Mouse (Mus musculus): ENCODE results near the gene Cerkl. TPM values are rescaled to one million over a fixed set of nuclear protein-coding genes. Genes with fewer than 3 reads are reported as not detected.

Cerkl gene
- total RNA-seq (2014; fragmentation: Nextera tagmentation) (not detected in 2 replicates), total RNA-seq (2017) (0.81 and 1.4 TPM in 2 replicates), polyA plus RNA-seq (2012) (0.02 and 0.07 TPM in 2 replicates)

- ATAC-seq (ENCODE audit: extremely low read depth, insufficient number of reproducible peaks, low FRiP score, poor library complexity, severe bottlenecking): no peak
- H3K27me3 ChIP-seq (ENCODE audit: insufficient read depth, low read length): peaks cover 4% of the 10 kb centered on the region; the same call in 1 of the 2 replicates
Observed at GRCm38 (mm10) chr2:79456575-79457349, at the start of gene Cerkl, which contains the start of gene Neurod1. Gene Cerkl (minus strand): TSS chr2:79456785. Gene Neurod1 (minus strand): TSS chr2:79456751.

GRCm38 (mm10) chr2:79498990-79499755, 42.6 kb upstream of the Cerkl start:
- TF ChIP-seq POLR2AphosphoS5 (IDR thresholded peaks at IDR 0.05; ENCODE audit: insufficient replicate concordance, low read depth, low read length): no peak
- TF ChIP-seq GATA2 (IDR thresholded peaks at IDR 0.05; ENCODE audit: borderline replicate concordance, low read depth, low read length): no peak
- TF ChIP-seq TAL1 (conservative IDR thresholded peaks at IDR 0.05; ENCODE audit: low read depth, low read length): no peak
- TF ChIP-seq CTCF (IDR thresholded peaks at IDR 0.05; ENCODE audit: low read depth, low read length): no peak; the same call in 1 of the 2 replicates
- TF ChIP-seq GATA1 (IDR thresholded peaks at IDR 0.05; ENCODE audit: borderline replicate concordance, low read length): no peak
- ATAC-seq (ENCODE audit: extremely low read depth, insufficient number of reproducible peaks, low FRiP score, poor library complexity, severe bottlenecking) (no peak), DNase-seq (ENCODE audit: low spot score) (peak; percentile 2)
- no peaks in the 10 kb centered on the region for H3K9me3 ChIP-seq (replicated peaks)
- H3K4me3 ChIP-seq (ENCODE audit: low read depth, low read length): no peak overlapping the region
- no peaks in the 10 kb centered on the region for H3K36me3 ChIP-seq (replicated peaks)
- peaks cover 16% of the 10 kb centered on the region for H3K27me3 ChIP-seq (ENCODE audit: insufficient read depth, low read length)
- H3K4me1 ChIP-seq (ENCODE audit: insufficient read depth, low read depth, low read length): no peaks in the 10 kb centered on the region

More at GRCm38 (mm10) chr2:79456575-79457349, at the start of gene Cerkl, which contains the start of gene Neurod1:
- Histone ChIP-seq H3K4me1 (ENCODE audit: insufficient read depth, low read depth, low read length) (no peaks in the 10 kb centered on the region), H3K36me3 (replicated peaks) (no peaks in the 10 kb centered on the region), H3K9me3 (replicated peaks) (no peaks in the 10 kb centered on the region), H3K4me3 (ENCODE audit: low read depth, low read length) (no peak within 1 kb of the TSS)
- no peak for DNase-seq (ENCODE audit: low spot score)
- TF ChIP-seq CTCF (IDR thresholded peaks at IDR 0.05; ENCODE audit: low read depth, low read length) (no peak), TAL1 (conservative IDR thresholded peaks at IDR 0.05; ENCODE audit: low read depth, low read length) (no peak), GATA1 (IDR thresholded peaks at IDR 0.05; ENCODE audit: borderline replicate concordance, low read length) (no peak), POLR2AphosphoS5 (IDR thresholded peaks at IDR 0.05; ENCODE audit: insufficient replicate concordance, low read depth, low read length) (no peak), GATA2 (IDR thresholded peaks at IDR 0.05; ENCODE audit: borderline replicate concordance, low read depth, low read length) (no peak)

- no peak overlapping the region for H3K4me3 ChIP-seq (ENCODE audit: low read depth, low read length)
- H3K36me3 ChIP-seq (replicated peaks): no peaks in the 10 kb centered on the region
- DNase-seq (ENCODE audit: low spot score): no peak
- no peaks in the 10 kb centered on the region for H3K27me3 ChIP-seq (ENCODE audit: insufficient read depth, low read length)
- no peaks in the 10 kb centered on the region for H3K4me1 ChIP-seq (ENCODE audit: insufficient read depth, low read depth, low read length)
- no peak for ATAC-seq (ENCODE audit: extremely low read depth, insufficient number of reproducible peaks, low FRiP score, poor library complexity, severe bottlenecking)
- H3K9me3 ChIP-seq (replicated peaks): no peaks in the 10 kb centered on the region
- TF ChIP-seq POLR2AphosphoS5 (IDR thresholded peaks at IDR 0.05; ENCODE audit: insufficient replicate concordance, low read depth, low read length) (no peak), GATA1 (IDR thresholded peaks at IDR 0.05; ENCODE audit: borderline replicate concordance, low read length) (no peak), TAL1 (conservative IDR thresholded peaks at IDR 0.05; ENCODE audit: low read depth, low read length) (no peak), GATA2 (IDR thresholded peaks at IDR 0.05; ENCODE audit: borderline replicate concordance, low read depth, low read length) (no peak), CTCF (IDR thresholded peaks at IDR 0.05; ENCODE audit: low read depth, low read length) (no peak)
Observed at GRCm38 (mm10) chr2:79485127-79485526, 28.5 kb upstream of the Cerkl start.

- TF ChIP-seq CTCF (IDR thresholded peaks at IDR 0.05; ENCODE audit: low read depth, low read length) (no peak), GATA1 (IDR thresholded peaks at IDR 0.05; ENCODE audit: borderline replicate concordance, low read length) (no peak), GATA2 (IDR thresholded peaks at IDR 0.05; ENCODE audit: borderline replicate concordance, low read depth, low read length) (no peak)
- ATAC-seq (ENCODE audit: extremely low read depth, insufficient number of reproducible peaks, low FRiP score, poor library complexity, severe bottlenecking) (no peak), DNase-seq (ENCODE audit: low spot score) (no peak)
- Histone ChIP-seq H3K4me3 (ENCODE audit: low read depth, low read length) (no peak overlapping the region), H3K9me3 (replicated peaks) (no peaks in the 10 kb centered on the region), H3K4me1 (ENCODE audit: insufficient read depth, low read depth, low read length) (no peaks in the 10 kb centered on the region), H3K36me3 (replicated peaks) (no peaks in the 10 kb centered on the region), H3K27me3 (ENCODE audit: insufficient read depth, low read length) (no peaks in the 10 kb centered on the region)
Observed at GRCm38 (mm10) chr2:79482511-79482910, 25.9 kb upstream of the Cerkl start.

- H3K9me3 ChIP-seq (replicated peaks): no peaks in the 10 kb centered on the region
- ATAC-seq (ENCODE audit: extremely low read depth, insufficient number of reproducible peaks, low FRiP score, poor library complexity, severe bottlenecking) (no peak), DNase-seq (ENCODE audit: low spot score) (no peak)
- TF ChIP-seq GATA2 (IDR thresholded peaks at IDR 0.05; ENCODE audit: borderline replicate concordance, low read depth, low read length): no peak
- no peak for TF ChIP-seq CTCF (IDR thresholded peaks at IDR 0.05; ENCODE audit: low read depth, low read length)
- no peak for TF ChIP-seq GATA1 (IDR thresholded peaks at IDR 0.05; ENCODE audit: borderline replicate concordance, low read length)
- no peak for TF ChIP-seq TAL1 (conservative IDR thresholded peaks at IDR 0.05; ENCODE audit: low read depth, low read length)
- TF ChIP-seq POLR2AphosphoS5 (IDR thresholded peaks at IDR 0.05; ENCODE audit: insufficient replicate concordance, low read depth, low read length): no peak
- H3K4me3 ChIP-seq (ENCODE audit: low read depth, low read length): no peak overlapping the region
- no peaks in the 10 kb centered on the region for H3K36me3 ChIP-seq (replicated peaks)
- H3K4me1 ChIP-seq (ENCODE audit: insufficient read depth, low read depth, low read length): no peaks in the 10 kb centered on the region
- no peaks in the 10 kb centered on the region for H3K27me3 ChIP-seq (ENCODE audit: insufficient read depth, low read length)
Observed at GRCm38 (mm10) chr2:79462411-79462810, 5.8 kb upstream of the Cerkl start.

GRCm38 (mm10) chr2:79461861-79462260, 5.3 kb upstream of the Cerkl start:
- no peaks in the 10 kb centered on the region for H3K9me3 ChIP-seq (replicated peaks)
- ATAC-seq (ENCODE audit: extremely low read depth, insufficient number of reproducible peaks, low FRiP score, poor library complexity, severe bottlenecking) (no peak), DNase-seq (ENCODE audit: low spot score) (no peak)
- H3K4me1 ChIP-seq (ENCODE audit: insufficient read depth, low read depth, low read length): no peaks in the 10 kb centered on the region
- H3K27me3 ChIP-seq (ENCODE audit: insufficient read depth, low read length): no peaks in the 10 kb centered on the region
- TF ChIP-seq GATA1 (IDR thresholded peaks at IDR 0.05; ENCODE audit: borderline replicate concordance, low read length): no peak
- no peak for TF ChIP-seq TAL1 (conservative IDR thresholded peaks at IDR 0.05; ENCODE audit: low read depth, low read length)
- no peak for TF ChIP-seq GATA2 (IDR thresholded peaks at IDR 0.05; ENCODE audit: borderline replicate concordance, low read depth, low read length)
- TF ChIP-seq POLR2AphosphoS5 (IDR thresholded peaks at IDR 0.05; ENCODE audit: insufficient replicate concordance, low read depth, low read length): no peak
- no peak for TF ChIP-seq CTCF (IDR thresholded peaks at IDR 0.05; ENCODE audit: low read depth, low read length)
- no peaks in the 10 kb centered on the region for H3K36me3 ChIP-seq (replicated peaks)
- no peak overlapping the region for H3K4me3 ChIP-seq (ENCODE audit: low read depth, low read length)

Data from G1E (cell line).